Mouse (Mus musculus) left cerebral cortex, adult 9 months (tissue): ENCODE measurements around the gene Cutal.

Experiments
- DNase-seq, 2 experiments: peaks; one replicate each; pipeline ENCODE4 v3.0.0; 2022; ENCODE audit warnings: low spot score in 2 of 2

Cutal gene

DNA sequence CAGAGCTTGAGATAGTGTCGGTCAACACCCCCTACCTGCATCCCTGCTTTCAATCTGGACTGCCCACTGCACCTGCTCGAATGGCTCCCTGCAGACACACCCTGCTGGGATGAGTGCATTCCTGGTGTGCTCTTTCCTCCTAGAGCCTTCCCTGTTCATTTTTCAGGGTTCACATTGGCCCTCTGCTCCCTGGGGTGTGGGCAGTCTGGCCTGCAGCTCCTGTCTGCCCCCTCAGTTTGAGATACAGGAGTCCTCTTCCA is 40.6 kb downstream of the Cutal start:
- no peak for DNase-seq

DNA sequence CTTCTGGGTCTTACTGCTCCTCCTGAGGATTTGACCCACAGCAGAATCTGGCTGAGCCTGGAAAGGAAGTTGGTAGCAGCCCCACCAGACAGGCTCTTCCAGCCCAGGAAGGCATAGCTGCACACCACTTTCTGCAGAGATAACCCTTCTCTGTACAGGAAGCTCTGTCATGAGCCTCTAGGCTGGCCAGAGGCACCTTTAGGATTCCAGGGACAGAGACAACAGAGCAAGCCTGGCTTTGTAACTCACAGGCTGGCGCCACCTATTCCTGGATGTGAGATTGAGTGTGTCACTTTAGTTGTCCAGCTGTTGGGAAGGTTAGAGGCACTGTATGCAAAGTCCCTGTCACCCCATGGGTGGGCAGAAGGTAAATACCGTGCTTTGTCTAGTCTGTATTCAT is 40.9 kb downstream of the Cutal start:
- DNase-seq, result no peak

DNA sequence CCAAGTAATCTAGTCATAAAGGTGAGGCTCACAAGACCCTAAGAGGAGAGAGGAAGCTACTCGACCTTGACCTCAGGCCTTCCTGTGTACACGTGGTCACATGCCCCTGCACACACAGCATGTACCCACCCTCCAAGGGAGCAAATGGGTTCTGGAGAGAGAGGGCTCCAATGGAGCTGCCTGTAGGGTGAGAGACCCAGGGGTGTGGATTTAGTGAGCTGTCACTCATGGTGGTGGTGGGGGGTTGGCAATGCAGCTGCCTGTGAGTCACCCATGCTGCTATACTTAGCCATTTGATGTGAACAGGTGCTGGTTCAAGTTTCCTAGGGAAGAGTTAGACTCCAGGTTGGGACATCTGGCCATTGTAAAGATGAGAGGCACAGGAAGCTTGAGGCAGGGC is 45.9 kb downstream of the Cutal start:
- no peak for DNase-seq

DNA sequence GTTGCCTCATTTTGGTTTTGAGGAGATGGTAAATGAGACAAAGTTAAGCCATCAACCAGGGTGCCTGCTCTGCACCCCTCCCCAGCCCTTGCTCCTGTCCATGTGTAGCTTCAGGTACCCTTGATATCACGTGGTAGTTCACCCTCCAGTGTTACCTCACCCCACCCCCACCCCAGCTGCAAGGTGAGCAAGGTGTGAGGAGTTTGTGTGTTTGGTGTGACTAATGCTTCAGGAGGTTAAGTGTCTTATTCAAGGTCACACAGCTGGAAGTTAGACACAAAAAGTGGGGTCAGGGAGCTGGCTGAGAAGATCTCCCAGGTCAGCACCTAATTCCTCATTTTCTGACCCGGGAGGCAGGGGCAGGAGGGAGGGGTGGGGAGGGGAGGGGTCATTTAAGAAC is 48.5 kb downstream of the Cutal start:
- no peak for DNase-seq

DNA sequence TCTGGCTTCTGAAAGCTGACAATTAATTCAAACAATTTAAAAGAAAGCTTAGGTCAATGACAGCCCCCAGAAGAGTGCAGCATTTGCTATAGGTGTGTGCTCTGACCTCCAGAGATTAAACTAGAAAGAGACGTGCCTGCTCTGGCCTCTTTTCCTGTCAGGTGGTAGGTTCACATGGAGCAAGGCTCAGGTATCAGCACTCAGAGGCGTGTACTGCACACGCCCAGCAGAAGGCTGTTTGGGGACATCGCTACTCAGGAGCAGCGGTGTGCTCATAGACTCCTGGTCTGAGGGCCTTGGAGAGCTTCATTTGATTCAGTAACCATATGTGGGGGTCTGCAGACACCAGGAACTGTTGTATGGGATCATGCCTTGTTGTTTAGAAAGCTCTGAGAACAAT is 53.1 kb downstream of the Cutal start:
- no peak for DNase-seq

DNA sequence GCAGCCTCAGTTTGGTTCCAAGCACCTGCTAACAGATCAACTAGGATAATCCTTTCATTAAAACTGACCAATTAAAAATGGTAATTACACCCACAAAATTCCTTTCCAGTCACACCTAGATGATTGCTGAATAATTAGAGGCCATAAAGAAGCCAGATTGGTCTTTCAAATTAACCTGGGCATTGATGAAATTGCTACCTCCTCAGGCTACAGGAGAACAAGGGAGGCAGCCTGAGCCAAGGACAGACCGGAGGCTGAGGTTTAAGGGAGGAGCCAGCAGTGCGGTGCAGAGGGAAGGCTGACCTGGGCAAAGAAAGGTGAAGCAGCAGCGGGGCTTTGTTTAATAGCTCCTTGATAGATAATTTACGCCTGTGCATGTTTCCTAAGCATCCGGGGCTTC is 63.3 kb downstream of the Cutal start:
- DNase-seq, result no peak

DNA sequence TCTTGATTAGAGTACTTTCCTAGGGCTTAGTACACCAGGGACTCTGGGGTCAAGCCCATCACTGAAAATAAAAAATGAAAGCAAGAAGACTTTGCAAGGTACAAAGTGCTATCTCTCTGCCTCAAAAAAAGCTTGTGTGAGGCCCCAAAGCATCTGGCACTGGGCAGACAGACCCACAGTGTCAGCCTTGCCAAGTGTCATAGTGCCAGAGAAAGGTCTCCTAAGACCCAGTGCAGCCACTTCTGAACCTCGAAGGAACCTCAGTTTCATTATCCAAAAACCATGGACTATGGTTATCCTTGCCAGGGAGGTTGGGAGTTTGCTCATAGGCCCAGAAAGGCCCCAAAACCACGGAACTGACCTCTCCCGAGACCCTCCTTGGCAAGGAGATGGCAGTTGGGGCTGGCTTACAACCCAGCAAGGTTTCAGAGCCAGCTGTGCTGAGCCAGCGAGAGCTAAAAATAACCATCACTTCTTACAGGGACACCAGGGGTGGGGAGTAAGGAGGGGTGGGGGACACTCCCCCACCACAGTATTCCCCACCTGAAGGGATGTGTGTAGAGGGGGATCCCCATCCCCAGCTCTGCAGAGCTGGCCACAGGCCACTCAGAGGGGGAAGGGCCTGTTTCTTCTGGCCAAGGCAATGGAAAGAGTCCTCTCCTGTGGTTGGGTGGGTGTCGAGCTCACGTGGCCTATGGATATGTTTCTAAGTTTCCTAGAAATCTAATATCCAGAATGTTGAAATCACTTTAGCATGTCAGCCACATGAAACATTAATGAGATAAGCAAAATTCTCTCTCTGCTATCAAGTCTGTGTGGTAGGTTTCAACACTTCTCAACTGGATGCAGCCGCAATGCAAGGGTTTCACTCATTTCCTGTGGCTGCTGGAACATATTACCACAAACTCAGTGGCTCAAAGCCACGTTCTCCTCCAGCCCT is 64.3 kb downstream of the Cutal start:
- DNase-seq, result no peak

DNA sequence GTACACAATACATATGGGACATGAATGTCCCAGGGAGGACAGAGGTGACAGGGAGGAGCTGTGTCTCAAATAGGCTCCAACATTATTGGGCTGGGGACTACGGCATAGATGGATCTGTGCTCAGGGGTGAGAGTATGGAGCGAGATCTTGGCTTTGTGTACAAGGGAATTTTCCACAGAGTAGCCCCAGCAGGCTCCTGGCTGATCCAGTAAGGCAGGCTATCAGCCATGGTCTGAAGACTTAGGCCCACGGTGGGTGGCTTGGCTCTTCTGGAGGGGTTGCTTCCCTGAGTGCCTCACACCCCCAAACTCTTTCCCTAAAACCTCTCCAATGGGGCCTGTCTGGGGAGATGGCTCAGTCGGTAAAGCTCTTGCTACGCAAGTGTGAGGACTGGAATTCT is 66.0 kb downstream of the Cutal start:
- no peak for DNase-seq

DNA sequence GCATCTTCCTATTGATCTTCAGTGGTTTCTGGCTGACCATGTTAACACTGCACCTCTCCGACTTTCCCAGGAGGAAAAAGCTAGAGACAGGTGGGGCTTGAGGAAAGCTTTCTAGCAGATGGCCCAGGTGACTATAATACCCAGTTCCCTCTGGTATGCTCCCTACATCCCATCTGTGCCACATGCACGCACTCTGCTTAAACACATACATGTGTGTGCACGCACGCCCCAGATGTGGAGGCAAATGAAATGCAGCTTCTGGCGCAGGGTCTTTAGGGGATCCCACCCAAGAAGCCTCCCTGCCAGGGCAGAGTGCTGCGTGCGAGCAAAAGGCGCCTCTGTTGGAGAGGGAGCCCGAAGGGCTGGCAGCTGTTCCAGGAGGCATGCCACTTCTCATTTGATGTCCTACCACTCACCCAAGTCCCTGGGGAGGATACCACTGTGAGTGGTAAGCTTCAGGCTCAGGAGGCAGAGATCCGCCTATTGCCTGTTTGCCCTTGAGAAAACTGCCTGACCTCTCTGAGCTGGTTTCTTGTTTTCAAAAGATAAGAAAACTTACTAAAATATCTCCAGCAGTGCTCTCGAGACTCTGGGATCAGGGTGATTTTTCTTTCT is 67.0 kb downstream of the Cutal start:
- DNase-seq, result no peak
